Mouse (Mus musculus) adrenal gland, postnatal 14 days (tissue): ENCODE measurements around the gene Neurod2. TPM values are rescaled to one million over a fixed set of nuclear protein-coding genes. Genes with fewer than 3 reads are reported as not detected.
A peak's percentile ranks its signal among the peaks of the same experiment; 100 is the strongest.

Source experiments
- DNase-seq: peaks from one replicate; pipeline ENCODE4 v3.0.0; 2021; ENCODE audit warnings: mixed read lengths
- total RNA-seq: library from RNA; stranded (reverse); gene quantifications from 2 replicates; pipeline ENCODE4 v1.2.3, GENCODE M21; 2021

The Neurod2 gene
- total RNA-seq, 1 experiment from 2014 or later: not detected

GRCm38 (mm10) chr11:98332186-98332585 is 2.7 kb upstream of the Neurod2 start:
- no peak for DNase-seq

DNA sequence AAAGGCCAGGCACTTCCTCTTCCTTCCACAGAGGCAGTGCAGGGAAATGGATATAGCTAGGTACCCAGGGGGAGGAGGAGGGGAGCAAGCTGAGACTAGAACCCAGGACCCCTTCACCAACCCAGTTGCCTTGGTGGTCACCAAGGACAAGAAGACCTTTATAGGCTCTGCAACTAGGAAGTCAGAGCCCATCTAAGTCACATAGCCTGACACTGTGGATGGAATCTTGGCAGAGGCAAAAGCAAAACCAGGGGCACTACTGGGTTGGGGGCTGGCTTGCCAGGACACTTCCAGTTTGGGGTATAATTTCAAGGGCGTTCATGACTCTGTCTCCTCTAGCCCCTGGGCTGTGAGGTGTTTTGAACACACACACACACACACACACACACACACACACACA is 2.0 kb upstream of the Neurod2 start:
- DNase-seq: no peak

DNA sequence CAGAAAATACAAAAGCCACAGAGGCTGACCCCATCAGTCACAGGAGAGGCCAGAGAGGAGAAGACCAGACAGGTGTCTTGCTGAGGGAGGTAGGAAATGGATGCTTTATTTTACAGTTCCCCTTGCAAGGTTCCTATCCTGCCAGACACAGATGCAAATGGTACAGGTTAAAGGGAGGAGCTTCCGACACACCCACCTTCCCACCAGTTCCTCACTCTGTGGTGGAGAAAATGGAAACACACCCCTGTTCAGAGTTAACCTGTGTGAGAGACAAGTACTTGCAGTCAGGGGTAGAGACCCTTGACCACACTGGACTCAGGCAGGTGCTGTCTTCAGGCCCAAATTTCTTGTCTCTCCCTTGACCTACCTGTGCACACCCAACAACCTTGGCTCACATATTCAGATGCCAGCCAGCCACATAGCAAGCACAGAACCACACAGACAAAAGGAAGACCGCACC is 1.3 kb upstream of the Neurod2 start:
- DNase-seq: no peak

DNA sequence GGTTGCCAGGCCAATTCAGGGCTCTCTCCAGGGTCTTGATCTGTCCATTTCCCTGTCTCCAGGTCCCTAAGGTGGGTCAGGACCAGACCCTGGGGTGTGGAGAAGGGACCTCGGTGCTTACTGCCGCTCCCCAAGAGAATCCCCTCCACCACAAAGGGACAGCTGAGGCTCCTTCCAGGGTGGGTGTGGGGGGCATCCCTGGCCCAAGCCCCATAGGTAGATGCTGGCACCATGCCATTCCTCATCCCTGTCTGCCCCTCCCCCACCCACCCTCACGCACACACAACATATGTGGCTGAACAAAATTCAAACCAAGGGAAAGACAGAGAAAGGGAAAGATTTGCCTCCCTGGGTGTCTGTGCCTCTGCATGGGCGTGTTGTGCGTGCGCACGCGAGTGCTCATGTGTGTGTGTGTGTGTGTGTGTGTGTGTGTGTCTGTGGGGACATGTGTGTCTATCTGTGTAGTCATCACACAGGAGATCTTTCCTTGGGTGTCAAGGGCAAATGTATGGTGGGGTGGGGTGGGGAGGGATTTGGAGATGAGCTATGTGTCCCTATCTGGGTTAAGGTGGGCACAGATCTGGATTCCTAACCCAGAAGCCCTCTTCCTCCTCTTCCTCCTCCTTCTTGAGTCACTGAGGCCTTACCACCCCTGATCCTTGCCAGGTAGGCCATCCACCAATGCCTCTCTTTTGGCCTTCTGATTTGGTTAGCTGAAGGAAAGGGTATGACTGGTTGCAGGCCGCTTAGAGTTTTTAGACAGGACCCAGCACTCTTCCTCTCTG is 704 bp upstream of the Neurod2 start:
- no peak for DNase-seq

DNA sequence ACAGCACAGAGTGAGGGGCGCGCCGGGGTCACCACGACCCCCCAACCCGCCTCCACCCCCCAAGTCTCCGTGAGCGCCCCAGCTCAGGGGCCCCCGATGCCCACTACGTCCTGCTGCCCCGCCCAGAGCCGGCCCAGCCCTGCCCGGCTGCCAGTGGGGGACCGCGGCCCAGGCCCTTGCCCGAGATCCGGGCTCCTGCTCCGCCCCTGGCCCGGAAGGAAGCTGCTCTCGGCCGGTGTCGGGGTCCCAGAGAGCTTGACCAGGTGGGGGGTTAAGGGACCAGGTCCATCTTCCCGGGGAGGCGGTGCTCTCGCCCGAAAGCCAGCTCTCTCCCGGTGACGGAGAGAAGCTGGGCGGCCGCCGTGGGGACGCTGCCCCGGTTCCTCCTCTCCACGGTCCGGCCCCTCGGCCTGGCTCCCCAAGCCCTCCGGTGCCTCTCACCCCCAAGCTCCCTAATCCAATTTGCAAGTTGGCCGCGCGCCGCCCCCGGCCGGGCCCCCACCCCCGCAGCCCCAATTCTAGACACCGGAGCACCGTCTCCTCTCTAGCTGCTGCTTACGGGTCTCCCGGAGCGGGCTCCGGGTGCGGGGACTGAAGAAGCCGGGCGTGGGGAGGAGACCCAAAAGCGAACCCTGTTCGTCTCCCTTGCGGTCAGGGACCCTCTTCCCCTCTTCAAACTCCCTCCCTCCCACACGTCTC is 928 bp downstream of the Neurod2 start:
- no peak for DNase-seq

- no peak for DNase-seq
Observed at GRCm38 (mm10) chr11:98328031-98328370, 1.4 kb downstream of the Neurod2 start.

DNA sequence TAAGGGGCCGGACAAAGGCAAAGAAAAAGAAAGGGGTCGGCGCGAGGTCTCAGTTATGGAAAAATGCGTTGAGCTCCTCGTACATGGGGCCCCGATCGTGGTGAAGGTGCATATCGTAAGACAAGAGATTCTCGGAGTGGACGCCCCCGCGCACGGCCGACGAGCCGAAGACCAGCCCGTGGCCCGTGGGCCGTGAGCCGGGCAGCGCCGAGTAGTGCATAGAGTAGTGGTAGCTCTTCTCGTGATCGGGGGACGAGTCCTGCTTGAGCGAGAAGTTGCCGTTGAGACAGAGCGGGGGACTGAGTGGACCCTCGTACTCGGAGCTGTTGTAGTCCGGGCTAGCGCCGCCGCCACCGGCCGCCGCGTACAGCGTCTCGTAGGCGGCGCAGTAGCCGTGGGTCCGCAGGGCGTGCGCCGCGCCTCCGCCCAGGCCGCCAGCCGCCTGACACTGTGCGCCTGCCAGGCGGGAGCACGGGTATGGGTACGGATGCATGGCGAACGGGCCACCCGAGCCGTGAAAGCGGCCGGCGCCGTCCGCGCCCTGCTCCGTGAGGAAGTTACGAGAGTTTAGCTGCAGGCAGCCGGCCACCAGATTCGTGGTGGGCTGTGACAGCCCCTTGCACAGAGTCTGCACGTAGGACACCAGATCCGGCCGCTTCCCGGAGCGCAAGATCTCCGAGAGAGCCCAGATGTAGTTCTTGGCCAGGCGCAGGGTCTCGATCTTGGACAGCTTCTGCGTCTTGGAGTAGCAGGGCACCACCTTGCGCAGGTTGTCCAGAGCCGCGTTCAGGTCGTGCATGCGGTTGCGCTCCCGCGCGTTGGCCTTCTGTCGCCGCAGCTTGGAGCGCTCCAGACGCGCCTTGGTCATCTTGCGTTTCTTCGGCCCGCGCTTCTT is 2.1 kb downstream of the Neurod2 start:
- DNase-seq: no peak

- DNase-seq: peak; percentile 19
Observed at GRCm38 (mm10) chr11:98326741-98327135, 2.7 kb downstream of the Neurod2 start.

DNA sequence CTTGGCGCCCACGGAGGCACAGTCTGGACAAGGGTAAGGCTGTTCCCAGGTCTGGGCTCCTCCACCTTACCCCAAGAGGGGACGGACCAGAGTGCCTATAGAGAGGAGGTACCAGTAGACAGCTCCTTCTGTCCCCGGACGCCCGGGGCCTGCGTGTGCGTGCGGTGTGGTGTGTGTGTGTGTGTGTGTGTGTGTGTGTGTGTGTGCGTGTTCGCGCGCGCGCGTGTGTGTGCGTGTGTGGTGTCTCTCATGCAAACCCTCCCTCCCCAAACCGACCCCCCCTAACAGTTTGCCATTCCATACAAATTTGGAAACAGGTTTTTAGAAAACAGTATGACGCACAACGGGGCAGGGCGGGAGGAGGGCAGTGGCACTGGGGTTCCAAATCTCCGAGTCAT is 3.6 kb downstream of the Neurod2 start:
- DNase-seq: no peak

DNA sequence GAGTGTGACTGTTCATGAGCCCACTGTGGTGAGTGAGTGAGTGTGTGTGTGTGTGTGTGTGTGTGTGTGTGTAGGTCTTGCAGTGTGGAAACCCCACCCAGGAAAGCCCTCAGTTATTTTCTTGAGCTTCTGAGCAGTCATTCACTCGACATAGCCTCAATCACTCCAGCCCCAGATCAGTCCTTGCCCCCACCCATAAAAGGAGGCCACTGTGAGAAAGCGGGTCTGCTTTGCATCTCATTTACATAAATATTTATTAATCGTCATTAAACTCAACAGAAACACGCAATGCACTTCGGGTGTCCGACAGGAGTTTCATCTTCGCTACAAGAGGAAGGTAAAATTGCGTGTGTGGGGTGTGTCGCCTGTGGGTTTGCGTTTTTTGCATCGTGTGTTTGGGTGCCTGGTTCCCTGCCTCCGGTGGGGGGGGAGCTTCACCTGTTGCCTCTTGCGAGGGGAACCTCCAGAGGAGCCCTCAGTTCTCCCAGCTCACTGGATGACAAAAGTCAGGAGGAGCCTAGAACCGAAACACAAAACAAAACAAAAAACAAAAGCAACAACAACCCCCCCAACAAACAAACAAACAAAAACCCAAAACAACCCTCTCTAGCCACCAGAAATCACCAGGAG is 4.1 kb downstream of the Neurod2 start:
- DNase-seq: no peak

GRCm38 (mm10) chr11:98323933-98324332 is 5.5 kb downstream of the Neurod2 start:
- peak; percentile 67 for DNase-seq

GRCm38 (mm10) chr11:98323136-98323866 is 6.1 kb downstream of the Neurod2 start:
- no peak for DNase-seq

DNA sequence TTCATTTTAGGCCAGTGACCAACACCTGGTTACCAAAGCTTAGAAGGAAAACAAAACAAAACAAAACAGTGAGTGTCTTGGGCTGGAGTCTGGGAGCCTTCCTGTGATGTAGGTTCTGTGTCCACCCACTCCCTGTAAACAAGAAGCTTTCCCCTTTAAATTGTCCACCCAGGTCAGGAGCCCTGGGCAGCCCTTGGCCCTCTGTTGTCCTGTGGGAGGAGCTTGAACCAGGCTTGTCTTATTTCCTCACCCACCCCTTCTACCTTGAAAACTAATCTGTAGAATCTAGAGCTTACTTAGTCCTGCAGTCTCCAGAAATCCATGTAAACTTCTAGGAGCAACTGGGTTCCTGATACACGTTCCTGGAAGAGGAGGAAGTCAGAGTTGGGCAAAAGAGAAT is 7.3 kb downstream of the Neurod2 start:
- DNase-seq: no peak

- no peak for DNase-seq
Observed at GRCm38 (mm10) chr11:98321677-98322003, 7.8 kb downstream of the Neurod2 start.

GRCm38 (mm10) chr11:98320806-98321676 is 8.4 kb downstream of the Neurod2 start:
- peak; percentile 32 for DNase-seq

- no peak for DNase-seq
Observed at GRCm38 (mm10) chr11:98320381-98320780, 9.1 kb downstream of the Neurod2 start.

GRCm38 (mm10) chr11:98319944-98320343 is 9.5 kb downstream of the Neurod2 start:
- DNase-seq: no peak

DNA sequence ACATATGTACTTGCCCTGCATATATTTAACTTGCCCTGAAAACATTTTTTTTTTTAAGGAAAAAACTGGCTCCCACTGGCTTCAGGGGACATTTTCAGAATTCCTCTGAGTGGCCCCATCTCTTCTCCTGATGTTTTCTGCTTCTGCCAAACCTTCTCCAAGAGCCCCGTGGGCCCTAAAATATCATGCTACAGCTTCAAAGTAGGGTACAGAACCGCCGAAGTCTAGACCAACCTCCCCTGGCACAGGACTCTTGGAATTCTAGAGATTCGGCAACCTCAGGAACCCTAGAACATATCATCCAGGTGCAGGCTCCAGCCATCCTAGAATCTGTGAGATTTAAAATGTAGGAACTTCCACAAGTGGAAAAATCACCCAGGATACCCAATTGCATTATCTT is 9.9 kb downstream of the Neurod2 start:
- DNase-seq: no peak

DNA sequence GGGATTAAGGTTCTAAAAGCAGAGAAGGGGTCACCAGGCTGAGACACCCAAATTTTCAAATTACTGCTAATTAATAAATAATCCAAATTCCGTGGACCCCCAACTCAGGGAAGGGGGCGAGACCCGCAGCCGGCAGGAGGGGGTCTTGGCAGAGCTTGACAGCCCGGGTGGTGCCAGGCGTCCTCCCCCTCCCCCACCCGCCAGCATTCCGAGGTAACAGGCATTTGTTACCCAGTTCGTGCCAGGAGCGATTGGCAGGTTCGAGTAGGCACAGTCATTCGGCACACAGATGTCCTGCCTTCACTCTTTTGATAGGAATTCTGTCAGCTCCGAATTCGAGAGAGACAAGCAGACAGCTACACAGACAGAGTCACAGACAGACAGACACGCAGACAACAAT is 10.3 kb downstream of the Neurod2 start:
- no peak for DNase-seq

- no peak for DNase-seq
Observed at GRCm38 (mm10) chr11:98318421-98319116, 10.9 kb downstream of the Neurod2 start.
